Mouse (Mus musculus) skeletal muscle tissue, adult 2 months (tissue): ENCODE data around the gene Gm21820.
"Not testable (repeated sequence)": the region's sequence is repeated elsewhere in the genome, so short reads cannot be mapped to it uniquely, and the experiment has no call there.

Experiments
- DNase-seq: peaks from one replicate; pipeline ENCODE4 v3.0.0-alpha.2; 2012; ENCODE audit warnings: low read depth, low spot score

Gm21820 gene

DNA sequence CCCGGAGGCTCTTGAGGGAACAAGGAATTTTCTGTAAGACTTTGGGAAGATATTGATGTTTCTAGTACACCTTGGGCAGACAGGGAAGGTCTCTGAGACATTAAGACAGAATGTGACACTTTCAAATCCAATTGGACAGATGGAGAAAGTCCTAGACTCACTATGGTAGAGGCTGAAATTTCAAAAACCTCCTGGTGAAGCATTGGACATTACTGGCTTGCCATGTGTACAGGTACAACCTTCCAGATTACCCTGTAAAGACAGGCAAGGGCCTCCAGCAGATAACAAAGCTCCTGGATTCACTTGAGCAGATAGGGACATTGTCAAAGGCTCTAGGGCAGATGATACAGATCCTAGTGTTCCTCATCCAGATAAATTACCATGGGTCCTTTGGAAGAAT is at the start of gene Gm21820:
TSS of gene Gm21820 (minus strand) at position 101 of the 400 bp plus-strand sequence.
- DNase-seq: not testable (repeated sequence)
